Mouse (Mus musculus) kidney, adult 11 months (tissue): ENCODE measurements around the gene Eogt.
A peak's percentile ranks its signal among the peaks of the same experiment; 100 is the strongest.

Experiments used
- DNase-seq: peaks from one replicate; pipeline ENCODE4 v3.0.0; 2022

The Eogt gene

DNA sequence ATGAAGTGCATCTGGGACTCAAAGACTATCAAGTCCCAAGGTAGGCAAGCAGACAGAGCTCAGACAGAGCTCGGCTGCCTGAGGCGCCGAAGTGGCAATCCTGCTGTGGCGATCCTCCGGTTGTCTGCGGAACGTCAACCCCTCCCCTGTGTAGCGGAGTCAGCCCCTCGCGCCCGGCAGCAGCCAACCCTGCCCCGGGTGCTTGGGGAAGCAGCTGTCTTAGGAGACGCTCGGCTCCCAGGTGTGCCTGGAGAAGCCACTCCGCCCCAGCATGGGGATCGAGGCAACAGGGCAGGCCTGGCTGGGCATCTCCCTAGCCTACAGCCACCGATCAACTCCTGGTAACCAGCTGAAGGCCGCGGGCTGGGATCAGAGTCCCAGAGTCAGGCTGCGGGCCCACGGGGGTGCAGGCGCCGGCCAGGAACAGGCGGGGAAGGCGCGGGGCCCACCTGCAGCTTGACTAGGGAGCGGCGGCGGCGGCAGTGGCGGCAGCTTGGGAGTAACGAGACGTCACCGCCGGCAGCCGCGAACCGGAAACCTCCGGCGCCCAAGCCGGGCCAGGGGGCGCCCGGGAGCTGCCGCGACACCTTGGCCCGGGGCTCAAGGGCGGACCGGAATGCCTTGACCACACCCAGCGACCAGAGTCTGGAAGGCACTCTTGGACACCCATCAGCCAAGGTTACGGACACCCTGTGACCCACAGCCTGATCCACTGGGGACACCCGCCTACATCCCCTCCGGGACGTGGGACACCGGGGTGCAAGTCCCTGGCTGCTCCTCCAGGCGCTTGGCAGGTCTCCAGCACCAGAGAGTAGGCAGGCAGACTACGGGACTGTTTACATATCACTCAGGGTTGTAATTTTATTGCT lies at the start of gene Eogt:
Gene Eogt (minus strand): TSS at position 800 of the 869 bp plus-strand sequence.
- peak; percentile 86 for DNase-seq

GRCm38 (mm10) chr6:97179367-97179828 lies 30.4 kb upstream of the Eogt start:
- no peak for DNase-seq

DNA sequence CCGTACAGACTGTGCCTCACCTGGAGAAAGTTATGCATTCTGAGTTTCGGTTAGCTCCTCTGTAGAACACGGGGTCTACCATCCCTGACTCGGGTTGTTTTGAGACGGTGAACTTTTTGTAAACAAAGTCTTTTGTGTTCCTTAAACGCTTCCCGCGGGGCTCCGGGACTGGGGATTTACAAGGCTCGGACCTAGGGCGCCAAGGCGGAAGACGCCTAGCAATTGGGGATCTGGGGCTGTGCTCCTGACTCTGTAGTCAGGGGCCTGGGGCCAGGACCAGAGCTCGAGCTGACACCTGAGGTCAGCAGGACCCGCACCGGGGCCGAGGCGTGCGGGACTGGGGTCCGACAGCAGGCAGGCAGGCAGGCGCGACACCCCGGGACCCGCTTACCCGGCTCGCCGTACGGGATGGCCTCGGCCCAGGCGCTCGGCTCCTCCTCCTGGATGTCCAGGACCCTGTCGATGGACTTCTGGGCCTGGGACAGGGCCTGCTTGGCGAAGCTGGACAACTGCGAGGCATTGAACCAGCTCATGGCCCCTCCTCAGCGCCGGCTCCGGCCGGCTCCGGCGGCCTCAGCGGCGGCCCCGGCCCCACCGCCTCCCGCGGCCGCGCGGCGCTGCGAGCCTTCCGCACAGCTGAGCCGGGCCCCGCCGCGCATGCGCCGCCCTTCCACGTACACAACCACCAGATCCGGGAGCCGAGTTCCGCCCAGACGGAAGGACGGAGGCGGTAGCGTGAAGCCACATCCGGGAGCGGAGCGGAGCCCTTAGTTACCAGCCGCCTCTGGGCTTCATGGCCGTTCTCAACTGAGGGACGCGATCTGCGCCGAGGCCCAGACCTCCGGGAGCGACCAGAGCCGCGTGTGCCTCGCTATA lies 29.7 kb upstream of the Eogt start, which contains the start of gene Tmf1:
Gene Tmf1 (minus strand): TSS at position 632 of the 876 bp plus-strand sequence.
- DNase-seq, result peak; percentile 96

GRCm38 (mm10) chr6:97175716-97176115 lies 26.7 kb upstream of the Eogt start:
- peak; percentile 57 for DNase-seq

- DNase-seq, result no peak
Observed at GRCm38 (mm10) chr6:97150156-97150555, 1.2 kb upstream of the Eogt start.

DNA sequence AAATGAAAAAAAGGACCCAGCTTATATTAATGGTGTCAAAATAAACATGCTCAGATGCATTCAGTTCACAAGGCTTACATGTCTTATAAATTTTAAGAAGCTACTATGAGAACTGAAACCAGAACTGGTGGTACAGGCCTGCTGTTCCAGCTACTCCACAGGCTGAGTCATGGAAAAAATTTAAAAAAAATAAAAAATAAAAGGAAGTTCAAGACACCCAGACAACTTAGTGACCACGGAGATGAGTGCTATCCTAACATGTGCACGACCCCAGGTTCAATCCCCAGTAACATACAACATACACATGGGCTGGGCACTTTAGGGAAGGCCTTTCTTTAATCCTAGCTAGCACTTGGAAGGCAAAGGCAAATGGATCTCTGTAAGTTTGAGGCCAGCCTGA lies 739 bp upstream of the Eogt start:
- no peak for DNase-seq

GRCm38 (mm10) chr6:97147755-97148382 lies 1.1 kb downstream of the Eogt start:
- peak; percentile 39 for DNase-seq

DNA sequence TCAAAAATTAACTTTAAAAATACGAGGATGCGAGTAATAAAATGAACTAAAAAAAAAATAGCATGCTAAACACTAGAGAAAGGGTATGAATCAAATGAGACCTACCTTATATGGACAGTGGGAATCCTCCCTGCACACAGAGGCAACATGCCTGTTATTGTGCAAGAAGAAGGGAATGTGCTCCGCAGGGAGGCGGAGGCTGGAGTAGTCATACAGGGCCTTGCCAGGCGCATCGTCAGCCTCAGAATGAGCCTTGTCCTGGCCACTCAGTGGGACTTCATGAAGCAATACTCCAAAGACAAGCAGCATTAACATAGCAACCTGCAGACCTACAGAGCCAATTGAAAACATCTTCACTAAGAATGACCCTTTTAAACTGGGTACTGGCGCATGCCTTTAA lies 3.8 kb downstream of the Eogt start:
- no peak for DNase-seq

DNA sequence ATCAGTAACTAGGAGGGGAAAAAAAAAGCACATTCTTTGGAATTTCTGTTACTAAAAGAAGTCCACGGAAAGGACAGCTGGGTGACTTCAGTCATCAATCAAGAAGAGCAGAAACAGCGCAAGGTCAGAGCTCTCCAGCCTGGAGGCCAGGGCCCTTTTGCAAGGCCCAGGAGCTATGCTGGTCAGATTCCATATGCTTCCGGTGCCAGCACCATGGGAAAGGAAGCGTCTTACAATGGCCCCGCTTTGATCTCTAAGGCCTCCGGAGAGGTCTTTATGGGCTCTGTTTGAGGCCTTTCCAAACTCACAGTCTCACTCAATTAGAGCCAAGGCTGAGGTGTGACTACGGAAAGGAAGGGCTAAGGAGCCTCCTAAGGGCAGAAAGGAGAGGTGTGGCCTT lies 4.6 kb downstream of the Eogt start:
- DNase-seq, result peak; percentile 84

- no peak for DNase-seq
Observed at GRCm38 (mm10) chr6:97142611-97143010, 6.4 kb downstream of the Eogt start.

DNA sequence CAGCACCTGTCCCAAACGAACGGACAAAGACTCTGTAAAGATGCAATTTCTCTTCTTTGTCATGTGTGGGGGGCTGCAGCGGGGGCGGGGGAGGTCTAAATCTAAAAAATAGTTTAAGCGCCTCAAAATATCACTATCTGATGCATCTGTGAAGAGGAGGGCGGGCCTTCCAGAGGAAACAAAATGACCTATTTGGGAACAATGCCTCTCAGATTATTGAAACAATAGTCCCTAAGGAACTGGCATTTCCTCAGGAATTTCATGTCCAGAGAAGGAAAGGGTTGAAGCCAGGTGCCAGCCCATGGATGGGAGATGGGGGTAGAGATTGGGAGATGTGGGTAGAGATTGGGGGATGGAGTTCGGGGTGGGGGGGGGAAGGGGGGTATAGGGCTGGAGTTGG lies 7.2 kb downstream of the Eogt start:
- DNase-seq, result no peak

DNA sequence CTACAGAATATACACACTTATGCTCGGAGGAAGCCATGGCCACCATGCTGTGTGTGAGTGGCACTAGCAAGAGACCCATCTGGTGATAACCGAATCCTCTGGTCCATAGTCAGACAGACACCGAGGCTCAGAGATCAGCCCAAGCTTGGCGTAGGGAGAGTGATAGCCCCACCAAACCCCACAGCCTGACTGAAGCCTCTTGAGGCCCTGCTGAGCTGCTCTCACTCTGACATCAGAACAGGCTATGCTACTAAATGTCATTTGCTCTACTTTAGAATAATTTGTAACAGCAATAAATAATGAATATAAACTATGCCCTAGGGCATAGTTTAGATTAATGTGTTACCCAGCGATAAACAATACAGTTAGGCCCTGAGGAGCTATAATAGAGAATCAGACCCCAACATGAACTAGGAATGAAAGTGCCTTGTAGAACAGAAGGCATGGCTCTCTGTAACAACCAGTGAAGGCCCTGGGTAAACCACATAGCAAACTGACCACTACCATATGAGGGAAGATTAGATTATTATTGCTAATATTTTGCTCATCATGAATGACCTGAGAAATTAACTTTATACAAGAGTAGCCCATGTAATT lies 16.2 kb downstream of the Eogt start:
- no peak for DNase-seq

GRCm38 (mm10) chr6:97131808-97132207 lies 17.2 kb downstream of the Eogt start:
- DNase-seq, result no peak

DNA sequence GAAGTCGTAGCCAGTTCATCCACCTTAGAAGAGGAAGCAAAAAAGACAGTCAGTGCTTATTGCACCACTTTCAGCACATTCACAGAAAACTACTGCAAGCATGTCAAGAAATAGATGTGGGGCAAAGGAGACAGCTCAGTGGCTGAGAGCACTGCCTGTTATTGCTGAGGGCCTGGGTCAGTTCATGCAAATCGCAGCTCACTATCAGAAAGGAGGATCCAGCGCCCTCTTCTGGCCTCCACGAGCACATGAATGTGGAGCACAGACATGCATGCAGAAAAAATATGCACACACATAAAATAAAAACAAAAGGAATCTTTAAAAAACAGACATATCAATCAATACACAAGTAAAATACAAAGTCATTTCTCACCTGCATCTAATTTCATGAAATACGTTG lies 18.0 kb downstream of the Eogt start:
- DNase-seq, result no peak

GRCm38 (mm10) chr6:97124336-97125010 lies 24.5 kb downstream of the Eogt start:
- peak; percentile 47 for DNase-seq

DNA sequence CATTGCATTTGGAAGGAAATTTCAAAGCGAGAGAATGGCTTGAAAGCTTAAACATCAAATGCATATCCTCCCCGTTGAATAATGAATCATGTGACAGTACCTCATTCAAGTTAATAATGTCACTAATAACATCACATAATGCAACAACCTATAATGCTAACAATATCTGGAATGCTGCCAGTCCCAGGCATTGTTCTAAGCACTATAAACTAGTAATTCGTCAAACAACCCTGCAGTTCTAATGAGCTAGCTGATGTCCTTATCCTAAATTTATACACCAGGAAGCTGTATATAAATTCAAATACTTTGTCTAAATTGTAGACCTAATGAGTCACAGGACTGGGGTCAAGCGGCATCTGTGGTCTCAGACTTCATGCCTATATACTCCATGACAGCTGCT lies 28.1 kb downstream of the Eogt start:
- no peak for DNase-seq

DNA sequence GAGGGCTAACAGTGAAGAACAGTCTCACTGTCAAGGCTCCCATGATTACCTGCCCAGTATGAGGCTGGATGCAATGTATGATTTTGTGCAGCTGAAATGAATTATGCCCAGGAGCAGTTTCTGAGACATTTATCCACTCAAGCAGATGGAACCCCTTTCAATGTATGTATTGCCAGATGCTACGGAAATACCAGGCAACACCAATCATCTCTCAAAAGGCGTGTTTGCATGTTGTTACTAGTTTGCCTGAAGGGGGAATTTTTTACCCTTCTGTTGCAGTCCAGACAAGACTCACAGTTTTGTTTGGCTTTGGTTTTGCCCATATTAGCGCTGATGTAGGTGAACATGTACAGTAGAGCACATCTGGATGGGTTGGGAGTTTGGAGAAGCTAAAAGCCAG lies 30.7 kb downstream of the Eogt start:
- no peak for DNase-seq

- no peak for DNase-seq
Observed at GRCm38 (mm10) chr6:97116896-97117295, 32.1 kb downstream of the Eogt start.

DNA sequence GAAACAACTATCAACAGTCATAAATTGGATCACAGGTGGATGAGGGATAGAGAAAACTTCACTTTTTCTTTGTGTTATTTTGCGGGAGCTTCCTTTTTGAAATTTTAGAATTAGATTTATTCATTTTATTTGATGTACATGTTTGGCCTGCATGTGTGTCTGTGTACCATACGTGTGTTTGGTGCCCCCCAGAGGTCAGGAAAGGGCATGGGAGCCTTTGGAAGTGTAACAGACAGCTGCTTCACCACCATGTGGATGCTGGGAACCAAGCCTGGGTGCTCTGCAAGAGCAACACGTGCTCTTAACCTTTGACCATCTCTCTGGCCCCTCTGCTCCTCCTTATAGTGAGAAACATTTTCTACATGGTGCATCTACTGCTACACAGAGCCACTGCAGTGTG lies 34.2 kb downstream of the Eogt start:
- DNase-seq, result no peak

- DNase-seq, result no peak
Observed at GRCm38 (mm10) chr6:97112177-97112576, 36.8 kb downstream of the Eogt start.

GRCm38 (mm10) chr6:97106777-97107176 lies 42.2 kb downstream of the Eogt start:
- no peak for DNase-seq

DNA sequence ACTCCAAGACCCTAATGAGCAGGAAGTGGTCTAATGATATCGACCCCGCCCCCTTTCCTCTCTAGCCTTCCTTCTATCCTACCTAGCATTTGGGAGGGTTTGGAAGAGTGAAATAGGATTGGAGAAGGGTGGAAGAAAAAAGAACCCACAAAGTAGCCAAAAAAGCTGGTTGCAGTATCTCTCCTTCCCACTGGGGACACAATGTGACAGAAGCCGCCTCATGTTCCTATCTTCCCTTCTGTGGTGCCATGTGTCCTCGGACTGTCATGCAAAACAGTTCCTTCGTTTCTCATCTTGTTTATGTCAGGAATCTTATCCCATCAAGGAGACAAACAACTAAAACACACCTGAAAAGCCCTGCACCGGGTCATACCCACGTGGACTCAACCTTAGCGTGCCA lies 42.9 kb downstream of the Eogt start:
- DNase-seq, result no peak
